Mouse (Mus musculus) cerebellum, postnatal 36 days (tissue): ENCODE measurements around the gene Zbtb7a.

Source experiments
- DNase-seq, 2 experiments: peaks; one replicate each; pipeline ENCODE4 v3.0.0; 2021 to 2022; ENCODE audit warnings: mixed read lengths in 2 of 2

The Zbtb7a gene

DNA sequence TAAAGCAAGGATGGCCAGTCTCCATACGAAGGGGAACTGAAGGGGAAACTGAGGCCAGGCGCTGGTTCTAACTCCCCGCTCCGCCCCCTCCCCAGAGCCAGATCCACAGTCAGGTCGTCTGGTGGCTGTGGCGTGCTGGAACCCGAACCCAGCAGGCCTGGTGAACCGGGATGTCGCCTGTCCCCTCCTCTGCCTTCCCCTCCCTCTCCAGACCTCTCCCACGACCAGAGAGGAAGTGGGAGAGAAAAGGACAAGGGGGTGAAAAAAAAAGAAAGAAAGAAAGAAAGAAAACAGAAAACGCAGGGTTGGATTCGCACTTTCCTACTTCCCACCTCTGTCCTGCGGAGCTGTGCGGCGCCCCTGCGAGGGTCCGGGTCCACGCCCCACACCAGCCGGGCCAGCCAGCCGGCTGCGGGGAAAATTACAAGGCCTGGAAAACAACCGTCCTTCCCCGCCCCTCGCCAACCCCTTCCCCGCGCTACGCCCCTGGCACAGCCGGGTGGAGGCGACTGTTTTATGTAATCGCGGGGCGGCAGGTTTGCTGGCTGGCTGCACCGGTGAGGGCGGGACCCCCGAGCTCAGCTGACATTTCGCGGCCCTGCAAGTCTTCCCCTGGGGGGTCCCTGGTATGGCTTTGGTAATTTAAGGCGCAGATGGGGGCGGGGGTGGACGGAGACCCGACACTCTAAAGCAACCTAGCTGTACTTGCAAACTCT lies at the start of gene Zbtb7a:
TSS of gene Zbtb7a (plus strand) at position 255 of the 716 bp plus-strand sequence.
- no peak for DNase-seq

DNA sequence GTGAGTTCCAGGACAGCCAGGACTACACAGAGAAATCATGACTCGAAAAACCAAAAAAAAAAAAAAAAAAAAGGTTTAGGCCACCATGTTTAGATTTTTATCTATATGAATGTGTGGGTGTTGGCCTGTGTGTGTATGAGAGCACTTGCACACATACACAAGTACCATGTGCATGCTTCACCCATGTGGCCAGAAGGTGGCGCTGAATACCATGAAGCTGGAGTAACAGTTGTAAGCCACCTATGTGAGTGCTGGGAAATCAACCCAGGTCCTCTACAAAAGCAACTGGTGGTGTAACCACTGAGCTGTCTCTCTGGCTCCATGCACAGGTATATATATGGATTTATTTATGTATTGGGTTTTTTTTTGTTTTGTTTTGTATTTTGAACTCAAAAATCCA lies 48.0 kb upstream of the Zbtb7a start:
- peak in 1 of 2 experiments; percentile 33 for DNase-seq

GRCm38 (mm10) chr10:81089216-81089615 lies 45.8 kb upstream of the Zbtb7a start:
- no peak for DNase-seq

DNA sequence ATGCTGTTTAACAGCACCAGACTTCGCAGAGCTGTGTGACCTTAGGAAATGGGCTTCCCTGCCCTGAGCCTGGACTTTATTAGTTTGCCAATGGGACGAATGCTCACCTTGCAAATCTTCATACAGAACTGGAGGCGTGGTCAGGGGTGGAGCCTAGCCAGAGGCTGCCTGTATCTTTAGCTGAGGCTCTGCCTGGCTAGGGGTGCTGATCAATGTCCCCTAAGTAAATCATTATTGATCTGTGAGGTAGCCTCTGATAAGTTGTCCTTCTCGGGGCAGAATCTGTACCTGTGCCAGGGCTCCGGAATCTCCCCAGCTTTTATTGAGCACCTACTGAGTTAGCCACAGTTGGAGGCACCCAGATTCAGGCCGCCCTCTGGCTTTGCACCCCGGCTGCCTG lies 44.4 kb upstream of the Zbtb7a start:
- no peak for DNase-seq

DNA sequence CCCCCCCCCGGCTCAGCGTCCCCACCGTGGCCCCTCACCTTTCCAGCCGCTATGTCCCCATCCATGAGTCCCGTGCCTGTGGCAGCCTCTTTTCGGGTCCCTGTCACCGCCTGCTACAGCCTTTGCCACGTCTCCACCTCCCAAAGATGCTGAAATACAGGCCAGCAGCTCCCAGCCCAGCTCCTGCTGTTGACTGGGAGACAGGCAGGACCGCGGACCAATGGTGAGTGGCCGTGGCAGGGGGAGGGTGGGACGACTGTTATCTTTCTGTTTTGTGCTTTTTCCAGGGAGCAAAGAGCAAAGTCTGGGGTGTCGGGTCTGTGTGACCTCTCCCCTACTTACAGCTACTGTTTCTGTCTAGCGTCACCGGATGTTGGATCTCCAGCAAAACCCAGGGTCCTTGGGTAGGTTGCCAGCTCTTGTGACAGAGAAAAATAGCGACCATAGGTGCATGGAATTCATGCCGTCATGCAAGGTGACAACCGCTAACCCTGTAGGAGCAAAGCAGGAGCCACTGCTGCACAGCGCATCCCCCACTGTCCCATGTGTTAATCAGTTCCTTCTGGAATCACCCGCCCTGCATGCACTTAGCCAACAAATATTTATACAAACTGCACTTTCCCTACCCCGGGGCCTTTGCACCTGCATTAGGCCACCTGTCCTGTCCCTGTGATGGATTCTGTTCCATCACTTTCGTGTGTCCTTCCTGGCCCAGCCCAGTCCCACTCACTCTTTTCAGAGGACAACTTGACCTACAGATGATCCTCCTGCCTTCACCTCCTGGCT lies 42.4 kb upstream of the Zbtb7a start:
- no peak for DNase-seq

- no peak for DNase-seq
Measured at GRCm38 (mm10) chr10:81094931-81095678, 39.9 kb upstream of the Zbtb7a start.

- peak; percentile 94 to 97 for DNase-seq
Measured at GRCm38 (mm10) chr10:81105565-81106112, 29.4 kb upstream of the Zbtb7a start, which contains the start of gene Map2k2. Map2k2 (plus strand) TSS chr10:81105915.

DNA sequence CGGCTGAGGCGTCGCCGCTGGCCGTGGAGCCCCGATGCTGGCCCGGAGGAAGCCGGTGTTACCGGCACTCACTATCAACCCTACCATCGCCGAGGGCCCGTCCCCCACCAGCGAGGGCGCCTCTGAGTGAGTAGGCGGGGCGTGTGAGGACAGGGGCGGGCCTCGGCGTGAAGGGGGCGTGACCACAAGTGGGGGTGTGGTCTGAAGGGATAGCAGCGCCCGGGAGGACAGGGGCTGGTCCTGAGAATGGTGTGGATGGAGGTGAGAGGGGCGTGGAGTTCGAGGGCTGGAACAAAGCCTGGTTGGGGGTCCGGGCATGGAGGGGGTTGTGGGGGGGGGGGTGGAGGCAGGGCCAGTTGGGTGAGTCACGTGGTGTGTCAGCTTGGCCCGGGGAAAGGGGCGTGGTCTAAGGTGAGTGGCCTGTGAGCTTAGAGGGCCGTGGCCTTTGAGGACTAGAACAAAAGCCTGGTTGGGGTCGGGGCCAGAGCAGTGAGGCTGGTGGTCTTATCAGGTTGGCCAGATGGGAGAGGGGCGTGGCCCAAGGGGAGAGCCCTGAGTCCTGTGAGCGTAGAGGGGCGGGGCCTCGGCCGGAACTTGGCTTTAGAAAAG lies 28.8 kb upstream of the Zbtb7a start:
- peak; percentile 69 to 77 for DNase-seq

DNA sequence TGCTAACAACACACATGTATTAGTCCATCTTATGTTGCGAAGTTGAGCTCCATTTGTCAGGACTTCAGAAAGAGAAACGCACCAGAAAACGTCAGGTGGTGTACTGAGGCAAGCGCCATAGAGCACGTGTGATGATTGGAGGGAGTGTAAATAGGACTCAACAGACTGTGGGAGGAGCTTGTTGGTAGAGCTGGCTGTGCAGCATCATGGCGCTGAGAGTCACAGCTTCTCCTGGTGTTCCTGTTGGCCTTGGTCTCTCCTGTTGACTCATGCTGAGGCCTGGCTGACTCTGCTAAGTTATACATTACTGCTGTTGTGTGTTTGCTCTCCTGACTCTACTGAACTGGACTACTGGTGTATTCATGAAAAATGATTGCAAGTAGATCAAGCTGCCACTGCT lies 22.1 kb upstream of the Zbtb7a start:
- DNase-seq = no peak

GRCm38 (mm10) chr10:81119625-81120024 lies 15.4 kb upstream of the Zbtb7a start:
- DNase-seq = no peak

DNA sequence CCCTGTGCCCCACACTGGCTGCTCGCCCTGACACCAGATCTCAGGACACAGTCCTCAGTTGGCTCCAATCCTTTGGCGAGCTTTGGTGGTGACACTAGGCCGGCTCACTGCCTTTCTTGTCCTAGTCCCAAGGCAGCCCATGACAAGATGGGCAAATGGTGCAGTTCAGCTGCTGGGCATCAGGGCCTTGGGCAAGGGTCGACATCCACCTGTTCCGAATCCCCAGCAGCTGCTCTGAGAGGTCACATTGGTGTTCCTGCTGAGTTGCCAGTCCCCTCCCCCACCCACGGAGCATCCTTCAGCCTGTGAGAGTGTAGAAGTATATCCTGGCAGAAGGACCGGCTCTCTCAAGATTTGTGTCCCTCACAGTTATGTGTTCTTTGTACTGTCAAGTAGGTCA lies 14.4 kb upstream of the Zbtb7a start:
- no peak for DNase-seq

DNA sequence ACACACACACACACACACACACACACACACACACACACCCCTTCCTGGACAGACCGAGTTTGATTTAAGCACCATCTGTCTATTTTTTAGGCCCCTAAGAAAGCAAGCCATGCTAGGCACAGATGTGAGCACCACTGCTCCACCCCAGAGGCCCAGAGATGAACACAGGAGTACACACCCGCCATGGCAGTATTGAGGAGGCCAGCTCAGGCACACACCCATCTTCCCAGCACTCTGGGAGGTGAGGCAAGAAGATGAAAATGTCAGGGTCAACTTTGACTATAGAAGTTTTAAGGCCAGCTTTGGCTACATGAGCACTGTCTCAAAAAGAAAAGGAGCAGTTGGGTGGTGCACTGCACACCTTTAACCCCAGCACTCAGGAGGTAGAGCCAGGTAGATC lies 12.1 kb upstream of the Zbtb7a start:
- DNase-seq = no peak

- no peak for DNase-seq
Measured at GRCm38 (mm10) chr10:81123500-81123899, 11.5 kb upstream of the Zbtb7a start.

DNA sequence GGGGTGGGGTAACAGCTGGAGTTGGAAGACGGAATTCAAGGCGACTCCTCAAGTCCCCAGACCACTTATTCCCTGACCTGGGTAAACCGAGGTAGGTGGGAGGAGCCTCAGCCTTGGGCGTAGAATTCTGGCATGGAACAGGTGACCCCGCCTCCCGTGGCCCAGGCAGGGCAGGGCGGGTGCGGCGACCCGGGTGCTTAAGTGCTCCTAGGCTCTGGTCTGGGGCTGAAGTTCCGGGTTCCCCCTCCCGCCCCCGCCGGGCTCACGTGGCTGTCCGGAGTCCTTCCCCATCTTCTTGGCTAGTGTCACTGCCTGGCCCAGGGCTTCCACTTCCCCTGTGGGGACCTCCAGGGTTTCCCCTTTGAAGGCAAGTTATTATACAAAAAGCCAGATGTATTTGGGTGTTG lies 836 bp upstream of the Zbtb7a start:
- no peak for DNase-seq

GRCm38 (mm10) chr10:81135831-81136705 lies 1.0 kb downstream of the Zbtb7a start:
- DNase-seq = peak; percentile 69 to 74

- peak; percentile 67 to 82 for DNase-seq
Measured at GRCm38 (mm10) chr10:81136706-81137231, 1.7 kb downstream of the Zbtb7a start.

DNA sequence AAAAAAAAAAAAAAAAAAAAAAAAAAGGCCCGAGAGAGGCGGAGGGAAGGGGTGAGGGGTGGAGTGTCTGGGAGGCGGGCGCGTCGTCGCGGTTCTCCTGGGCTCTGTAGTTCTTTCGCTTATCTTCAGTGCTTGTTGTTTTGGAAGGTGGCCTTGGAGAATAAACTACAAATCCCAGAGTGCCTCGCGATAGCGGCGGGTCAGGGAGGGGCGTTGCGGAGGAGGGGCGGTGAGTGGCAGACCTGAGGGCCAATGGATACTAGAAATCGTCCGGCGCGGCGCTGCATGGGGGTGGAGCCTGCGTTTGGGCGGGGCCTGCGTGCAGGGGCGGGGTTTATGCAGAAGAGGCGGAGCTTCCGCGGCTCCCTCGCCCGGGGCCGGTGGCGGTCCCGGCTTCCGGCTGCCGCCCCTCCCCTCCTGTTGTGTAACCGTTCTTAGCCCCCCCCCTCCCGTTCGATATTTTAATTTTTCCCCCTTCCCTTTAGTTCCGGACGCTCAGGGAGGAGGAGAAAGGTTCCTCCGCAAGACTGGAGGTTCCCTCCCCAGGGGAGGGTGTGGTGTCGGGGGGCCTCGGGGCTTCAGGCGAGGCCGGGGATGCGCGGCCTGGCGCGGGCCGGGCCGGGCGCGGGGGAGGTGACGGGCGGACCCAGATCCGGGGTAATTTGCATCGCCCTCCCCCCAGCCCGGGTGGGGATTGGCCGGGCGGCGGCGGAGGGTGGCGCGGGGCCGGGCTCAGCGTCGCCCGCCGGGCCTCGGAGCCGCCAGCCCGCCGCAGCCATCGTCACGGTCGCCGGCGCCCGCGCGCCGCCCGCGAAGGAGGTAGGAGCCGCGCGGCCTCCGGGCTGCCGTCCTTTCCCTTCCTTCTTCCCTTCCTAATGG lies 2.5 kb downstream of the Zbtb7a start:
- DNase-seq = peak; percentile 99

DNA sequence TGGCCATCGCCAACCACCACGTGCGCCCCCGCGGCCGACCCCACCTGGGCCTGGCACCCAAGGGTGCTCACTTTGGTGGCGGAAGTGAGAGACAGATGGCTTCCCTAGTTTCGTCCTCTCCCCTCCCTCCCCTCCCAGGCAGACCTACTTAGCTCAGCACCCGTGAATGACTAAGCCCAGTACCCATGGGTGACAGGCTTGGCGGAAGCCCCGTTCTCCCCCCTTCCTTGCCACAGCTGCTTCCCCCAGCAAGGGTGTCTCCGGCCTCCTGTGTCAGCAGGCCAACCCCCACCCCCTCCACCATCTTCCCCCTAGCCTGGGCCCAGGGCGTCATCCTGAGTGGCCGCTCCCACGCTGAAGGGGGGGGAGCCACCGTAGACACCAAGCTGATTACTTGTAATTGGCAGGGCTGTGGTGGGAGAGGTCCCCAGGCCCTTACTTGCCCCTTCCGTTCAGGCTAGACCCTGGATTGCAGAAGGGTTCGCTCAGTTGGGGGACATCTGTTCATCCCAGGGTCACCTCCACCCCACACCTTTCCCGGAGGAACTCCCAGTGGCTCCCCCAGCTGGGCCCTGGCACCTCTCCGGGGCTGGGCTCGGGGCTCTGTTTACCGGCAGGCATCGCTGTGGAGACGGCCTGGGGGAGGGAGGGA lies 3.2 kb downstream of the Zbtb7a start:
- DNase-seq = peak in 1 of 2 experiments; percentile 63

DNA sequence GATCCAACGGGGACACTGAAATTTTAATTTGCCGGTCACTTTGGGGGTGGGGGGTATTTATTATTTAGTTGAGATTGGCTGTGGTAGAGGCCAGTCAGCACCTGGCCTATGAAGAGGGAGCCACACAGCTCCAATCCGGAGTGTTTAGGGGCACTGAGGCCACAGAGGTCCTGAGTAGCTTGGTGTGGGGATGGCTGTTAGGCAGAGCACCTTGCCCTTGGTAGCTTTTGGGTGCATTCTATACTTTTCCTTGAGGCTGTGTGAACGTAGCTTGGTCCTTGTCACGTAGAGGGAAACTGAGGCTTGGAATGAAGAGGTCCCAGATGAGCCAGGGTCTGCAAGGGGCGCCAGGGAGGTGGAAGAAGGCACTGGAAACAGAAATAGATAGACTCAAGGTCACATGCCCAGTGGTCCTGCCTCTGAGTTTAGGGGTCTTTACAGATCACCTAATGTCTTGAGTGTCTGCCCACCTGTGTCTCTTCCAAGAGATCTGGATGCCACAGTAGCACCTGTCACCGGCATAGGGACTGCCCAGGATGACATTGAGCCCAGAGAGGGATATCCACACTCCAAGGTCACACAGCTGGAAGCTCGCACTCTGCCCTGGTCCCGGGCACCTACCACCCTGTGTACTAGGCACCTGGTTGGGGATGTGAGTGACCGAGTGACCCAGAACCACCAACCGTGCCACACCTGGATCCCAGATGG lies 4.0 kb downstream of the Zbtb7a start:
- no peak for DNase-seq
